Mouse (Mus musculus): ENCODE data around the gene Itgae.

GRCm38 (mm10) chr11:73084804-73085231 is 5.6 kb upstream of the Itgae start:
- no peak for TF ChIP-seq CTCF (IDR thresholded peaks at IDR 0.05; ENCODE audit: extremely low read depth, insufficient read length, insufficient replicate concordance, low read depth, low read length)
- TF ChIP-seq POLR2A (IDR thresholded peaks at IDR 0.05; ENCODE audit: low read depth, low read length): no peak

All from small intestine, adult 2 months (tissue).